Mouse (Mus musculus): ENCODE results near the gene Sec1.
"Not testable (repeated sequence)": the region's sequence is repeated elsewhere in the genome, so short reads cannot be mapped to it uniquely, and the experiment has no call there.

Sec1 gene

GRCm38 (mm10) chr7:45679966-45680621 lies 14.1 kb downstream of the Sec1 start:
- peak; percentile 49 for DNase-seq (ENCODE audit: low spot score)

- DNase-seq (ENCODE audit: low spot score): no peak
Observed at GRCm38 (mm10) chr7:45678513-45678912, 15.7 kb downstream of the Sec1 start.

GRCm38 (mm10) chr7:45677627-45678295 lies 16.4 kb downstream of the Sec1 start:
- DNase-seq (ENCODE audit: low spot score): no peak

- no peak for DNase-seq (ENCODE audit: low spot score)
Observed at GRCm38 (mm10) chr7:45668921-45669320, 25.3 kb downstream of the Sec1 start.

- DNase-seq (ENCODE audit: low spot score): no peak
Observed at GRCm38 (mm10) chr7:45667761-45668160, 26.4 kb downstream of the Sec1 start.

- DNase-seq (ENCODE audit: low spot score): no peak
Observed at GRCm38 (mm10) chr7:45666161-45666560, 28.0 kb downstream of the Sec1 start, which contains the start of gene Fut2. TSS of gene Fut2 (minus strand) at chr7:45666394.

- no peak for DNase-seq (ENCODE audit: low spot score)
Observed at GRCm38 (mm10) chr7:45665303-45666138, 28.7 kb downstream of the Sec1 start.

GRCm38 (mm10) chr7:45661702-45662101 lies 32.5 kb downstream of the Sec1 start:
- not testable (repeated sequence) for DNase-seq (ENCODE audit: low spot score)

GRCm38 (mm10) chr7:45660746-45661478 lies 33.3 kb downstream of the Sec1 start:
- DNase-seq (ENCODE audit: low spot score): no peak

- no peak for DNase-seq (ENCODE audit: low spot score)
Observed at GRCm38 (mm10) chr7:45654424-45655047, 39.7 kb downstream of the Sec1 start.

GRCm38 (mm10) chr7:45650484-45650883 lies 43.7 kb downstream of the Sec1 start:
- DNase-seq (ENCODE audit: low spot score): not testable (repeated sequence)

GRCm38 (mm10) chr7:45649351-45649750 lies 44.9 kb downstream of the Sec1 start:
- no peak for DNase-seq (ENCODE audit: low spot score)

GRCm38 (mm10) chr7:45646671-45647070 lies 47.5 kb downstream of the Sec1 start:
- no peak for DNase-seq (ENCODE audit: low spot score)

- no peak for DNase-seq (ENCODE audit: low spot score)
Observed at GRCm38 (mm10) chr7:45645591-45645971, 48.6 kb downstream of the Sec1 start.

- DNase-seq (ENCODE audit: low spot score): no peak
Observed at GRCm38 (mm10) chr7:45644872-45645590, 49.2 kb downstream of the Sec1 start.

GRCm38 (mm10) chr7:45644183-45644582 lies 50.0 kb downstream of the Sec1 start:
- DNase-seq (ENCODE audit: low spot score): no peak

GRCm38 (mm10) chr7:45643441-45644178 lies 50.6 kb downstream of the Sec1 start:
- DNase-seq (ENCODE audit: low spot score): peak; percentile 88

GRCm38 (mm10) chr7:45642503-45643255 lies 51.5 kb downstream of the Sec1 start:
- peak; percentile 7 for DNase-seq (ENCODE audit: low spot score)

GRCm38 (mm10) chr7:45642083-45642482 lies 52.1 kb downstream of the Sec1 start:
- DNase-seq (ENCODE audit: low spot score): no peak
